Mouse (Mus musculus) erythroblast, embryonic 14.5 days (primary cell): ENCODE data around the gene Vps13a. TPM values are rescaled to one million over a fixed set of nuclear protein-coding genes. Genes with fewer than 3 reads are reported as not detected.

Experiments used
- H3K27me3 ChIP-seq: 2 replicates; pipeline ENCODE4 v1.6.1; 2012; ENCODE audit warnings: inconsistent platforms; ENCODE audit not compliant: control insufficient read depth
- H3K36me3 ChIP-seq: 2 replicates; pipeline ENCODE4 v1.6.1; 2012; ENCODE audit warnings: mild to moderate bottlenecking, inconsistent platforms; ENCODE audit not compliant: control insufficient read depth
- H3K4me1 ChIP-seq: 2 replicates; pipeline ENCODE4 v1.6.1; 2012; ENCODE audit warnings: inconsistent platforms; ENCODE audit not compliant: control insufficient read depth
- H3K4me3 ChIP-seq: replicated peaks from 2 replicates; pipeline ENCODE3; 2012; ENCODE audit warnings: moderate library complexity, mild to moderate bottlenecking, inconsistent platforms
- H3K9me3 ChIP-seq: 2 replicates; pipeline ENCODE4 v1.6.1; 2012; ENCODE audit warnings: low read length, inconsistent platforms, mixed read lengths; ENCODE audit not compliant: control insufficient read depth
- GATA1 ChIP-seq: IDR thresholded peaks from 2 replicates; pipeline ENCODE4 v1.6.1; 2012; ENCODE audit warnings: low read length, inconsistent platforms, mixed read lengths
- TAL1 ChIP-seq: IDR thresholded peaks from 3 replicates; pipeline ENCODE4 v1.6.1; 2012; ENCODE audit warnings: low read length, inconsistent platforms, mixed read lengths
- polyA plus RNA-seq: library from polyadenylated mRNA; stranded (reverse); fragments of >175 nt; gene quantifications from 2 replicates; pipeline ENCODE4 v1.2.3, GENCODE M21; 2012

Gene Vps13a
- 0.20 and 0.27 TPM in 2 replicates for polyA plus RNA-seq

- Histone ChIP-seq H3K27me3 (peaks cover 5% of the 10 kb centered on the region), H3K36me3 (peaks cover under 1% of the 10 kb centered on the region), H3K4me3 (peak within 1 kb of the TSS; percentile 95), H3K4me1 (peaks cover 42% of the 10 kb centered on the region), H3K9me3 (no peaks in the 10 kb centered on the region)
- TF ChIP-seq GATA1 (peak; percentile 53; the same call in 1 of the 2 replicates), TAL1 (no peak)
Measured at GRCm38 (mm10) chr19:16780790-16781384, at the start of gene Vps13a. Gene Vps13a, minus strand, starts transcription at chr19:16780933.

DNA sequence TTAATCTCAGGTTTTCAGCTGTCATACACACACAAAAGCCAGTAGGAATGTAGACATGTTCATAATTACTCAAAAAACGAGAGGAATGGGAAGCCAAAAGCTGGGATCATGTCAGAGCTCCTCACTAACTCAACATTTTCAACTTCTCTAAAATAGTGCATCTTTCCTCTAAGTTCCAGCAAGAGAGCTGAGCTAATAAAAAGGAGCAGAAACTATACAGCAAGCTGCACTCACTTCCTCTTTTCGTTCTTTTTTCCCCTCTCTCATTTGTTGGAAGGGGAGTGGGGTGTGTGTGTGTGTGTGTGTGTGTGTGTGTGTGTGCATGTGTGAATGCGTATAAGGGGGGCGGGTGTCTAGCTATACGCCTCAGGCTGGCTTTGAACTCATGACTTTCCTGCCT lies 46.9 kb upstream of the Vps13a start:
- no peak for TF ChIP-seq TAL1
- TF ChIP-seq GATA1 = no peak
- no peaks in the 10 kb centered on the region for H3K36me3 ChIP-seq
- no peaks in the 10 kb centered on the region for H3K4me1 ChIP-seq
- H3K4me3 ChIP-seq = no peak overlapping the region
- no peaks in the 10 kb centered on the region; the same call in 1 of the 2 replicates for H3K27me3 ChIP-seq
- H3K9me3 ChIP-seq = no peaks in the 10 kb centered on the region

GRCm38 (mm10) chr19:16825228-16825627 lies 44.5 kb upstream of the Vps13a start:
- no peaks in the 10 kb centered on the region for H3K4me1 ChIP-seq

DNA sequence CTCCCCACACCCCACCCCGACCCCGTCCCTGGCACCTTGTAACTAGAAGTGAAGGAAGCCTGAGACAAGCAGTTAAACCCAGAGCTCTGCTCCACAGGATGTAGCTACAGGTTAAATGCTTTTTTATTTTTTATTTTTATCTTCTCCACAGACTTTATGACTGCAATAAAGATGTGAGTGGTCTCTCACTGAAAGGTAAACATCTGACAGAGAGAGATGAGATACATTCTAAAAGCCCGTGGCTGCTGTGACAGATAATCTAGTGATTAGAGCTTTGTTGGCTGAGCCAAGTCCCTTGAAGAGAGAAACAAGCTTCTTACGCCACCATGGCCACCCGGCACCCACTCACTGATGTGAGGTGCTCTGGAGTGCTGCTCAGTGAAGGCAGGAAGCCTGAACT lies 34.1 kb upstream of the Vps13a start:
- Histone ChIP-seq H3K36me3 (no peaks in the 10 kb centered on the region), H3K27me3 (no peaks in the 10 kb centered on the region), H3K9me3 (no peaks in the 10 kb centered on the region), H3K4me1 (no peaks in the 10 kb centered on the region; the same call in 1 of the 2 replicates), H3K4me3 (no peak overlapping the region)
- no peak for TF ChIP-seq GATA1
- no peak for TF ChIP-seq TAL1

More at GRCm38 (mm10) chr19:16825228-16825627, 44.5 kb upstream of the Vps13a start:
- no peak for TF ChIP-seq GATA1
- no peak for TF ChIP-seq TAL1
- Histone ChIP-seq H3K4me3 (no peak overlapping the region), H3K9me3 (no peaks in the 10 kb centered on the region), H3K27me3 (no peaks in the 10 kb centered on the region; the same call in 1 of the 2 replicates), H3K36me3 (no peaks in the 10 kb centered on the region)

DNA sequence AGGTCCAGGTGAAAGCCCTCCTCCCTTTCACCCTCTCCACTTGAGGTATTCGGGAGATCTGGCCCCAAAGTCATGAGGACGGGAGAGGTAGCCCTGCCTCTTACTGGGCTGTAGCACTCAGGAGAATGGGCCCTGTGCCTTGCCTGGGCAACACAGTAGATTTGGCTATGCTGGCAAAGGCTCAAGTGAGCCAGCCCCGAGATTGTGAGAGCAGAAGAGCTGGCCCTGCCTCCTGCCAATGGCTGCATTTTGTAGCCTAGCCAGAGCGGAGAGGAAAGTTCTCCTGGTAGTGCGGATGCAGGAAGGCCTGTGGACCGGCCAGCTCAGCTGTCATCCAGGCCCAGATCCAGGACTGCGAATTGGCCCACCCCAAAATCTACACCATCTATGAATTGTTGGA lies 32.6 kb upstream of the Vps13a start:
- no peak overlapping the region for H3K4me3 ChIP-seq
- H3K9me3 ChIP-seq = no peaks in the 10 kb centered on the region
- H3K36me3 ChIP-seq = no peaks in the 10 kb centered on the region
- TF ChIP-seq GATA1 (no peak), TAL1 (no peak)
- no peaks in the 10 kb centered on the region for H3K27me3 ChIP-seq
- no peaks in the 10 kb centered on the region; the same call in 1 of the 2 replicates for H3K4me1 ChIP-seq

DNA sequence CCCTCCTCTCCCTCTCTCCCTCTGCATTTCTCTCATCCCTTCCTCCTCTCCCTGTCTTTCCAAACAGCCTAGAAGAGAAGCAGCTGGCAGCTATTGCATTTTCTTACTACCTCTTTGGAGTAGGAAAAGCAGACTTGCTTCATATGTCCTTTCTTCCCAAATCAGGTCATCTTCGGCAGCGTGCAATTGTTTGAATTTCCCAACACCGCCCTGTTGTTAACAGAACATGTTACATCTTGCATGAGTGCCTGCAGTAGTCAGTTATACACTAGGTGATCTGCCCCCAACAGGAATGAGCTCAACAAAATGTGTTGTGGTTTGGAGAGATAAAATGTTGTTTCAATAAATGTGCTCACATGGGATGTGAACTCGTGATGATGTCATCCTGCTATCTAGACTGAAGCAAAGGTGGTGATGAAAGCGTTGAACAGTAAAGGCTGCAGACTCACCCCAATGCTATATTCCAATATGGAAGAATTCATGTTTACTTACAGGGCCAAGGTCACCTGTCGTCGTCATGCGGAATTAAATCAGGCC lies 31.4 kb upstream of the Vps13a start:
- Histone ChIP-seq H3K9me3 (no peaks in the 10 kb centered on the region), H3K4me3 (no peak overlapping the region), H3K27me3 (no peaks in the 10 kb centered on the region), H3K36me3 (no peaks in the 10 kb centered on the region), H3K4me1 (no peaks in the 10 kb centered on the region; the same call in 1 of the 2 replicates)
- TF ChIP-seq TAL1 = no peak
- TF ChIP-seq GATA1 = no peak

GRCm38 (mm10) chr19:16805102-16805501 lies 24.4 kb upstream of the Vps13a start:
- Histone ChIP-seq H3K9me3 (no peaks in the 10 kb centered on the region), H3K4me1 (peaks cover 18% of the 10 kb centered on the region), H3K4me3 (no peak overlapping the region), H3K36me3 (no peaks in the 10 kb centered on the region), H3K27me3 (no peaks in the 10 kb centered on the region)
- TF ChIP-seq TAL1 = no peak
- TF ChIP-seq GATA1 = no peak

- no peak for TF ChIP-seq TAL1
- H3K4me1 ChIP-seq = peaks cover 18% of the 10 kb centered on the region
- H3K36me3 ChIP-seq = no peaks in the 10 kb centered on the region
- H3K27me3 ChIP-seq = no peaks in the 10 kb centered on the region
- no peak overlapping the region for H3K4me3 ChIP-seq
- no peaks in the 10 kb centered on the region for H3K9me3 ChIP-seq
Measured at GRCm38 (mm10) chr19:16804578-16804977, 23.8 kb upstream of the Vps13a start.

DNA sequence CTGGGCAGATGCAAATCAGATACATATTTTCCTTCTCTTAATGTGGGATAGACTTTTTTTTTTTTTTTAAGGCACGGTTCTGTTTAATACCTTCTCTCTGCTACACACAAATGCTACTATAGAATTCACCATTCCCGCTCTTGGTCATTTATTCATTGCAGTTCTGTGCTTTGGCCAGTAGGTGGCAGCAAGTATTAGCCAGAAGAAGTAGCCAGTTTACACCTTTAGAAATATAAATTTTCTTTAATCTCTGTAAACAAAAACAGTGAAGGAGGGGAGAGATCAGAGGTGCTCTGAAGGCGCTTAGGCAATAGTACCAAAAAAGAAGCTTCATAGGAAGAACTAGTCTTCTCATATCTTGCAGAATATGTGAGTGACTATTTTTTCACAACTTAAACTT lies 22.0 kb upstream of the Vps13a start:
- peaks cover 18% of the 10 kb centered on the region for H3K4me1 ChIP-seq
- no peaks in the 10 kb centered on the region for H3K36me3 ChIP-seq
- H3K9me3 ChIP-seq = no peaks in the 10 kb centered on the region
- H3K4me3 ChIP-seq = no peak overlapping the region
- no peaks in the 10 kb centered on the region for H3K27me3 ChIP-seq
- no peak for TF ChIP-seq TAL1
- TF ChIP-seq GATA1 = no peak

- no peaks in the 10 kb centered on the region for H3K27me3 ChIP-seq
- peaks cover 18% of the 10 kb centered on the region for H3K4me1 ChIP-seq
- TF ChIP-seq TAL1 (no peak), GATA1 (no peak)
- no peaks in the 10 kb centered on the region for H3K36me3 ChIP-seq
- H3K4me3 ChIP-seq = no peak overlapping the region
- no peaks in the 10 kb centered on the region for H3K9me3 ChIP-seq
Measured at GRCm38 (mm10) chr19:16802123-16802522, 21.4 kb upstream of the Vps13a start.
